Mouse (Mus musculus): ENCODE data around the gene Elfn1.

Gene Elfn1

GRCm38 (mm10) chr5:139912121-139912771, 4.5 kb downstream of the Elfn1 start:
- peak; percentile 37 to 59 for DNase-seq

- no peak for DNase-seq
These were observed 13.9 kb downstream of the Elfn1 start for GRCm38 (mm10) chr5:139921666-139922065.

- DNase-seq, result no peak
These were observed 16.1 kb downstream of the Elfn1 start for GRCm38 (mm10) chr5:139923867-139924266.

- DNase-seq, result peak; percentile 64 to 83
These were observed 22.4 kb downstream of the Elfn1 start for GRCm38 (mm10) chr5:139930102-139930501.

GRCm38 (mm10) chr5:139930927-139931351, 23.2 kb downstream of the Elfn1 start:
- DNase-seq, result peak; percentile 58 to 78

GRCm38 (mm10) chr5:139931947-139932540, 24.3 kb downstream of the Elfn1 start:
- DNase-seq, result no peak

GRCm38 (mm10) chr5:139932595-139933271, 25.0 kb downstream of the Elfn1 start:
- peak; percentile 82 to 92 for DNase-seq

- DNase-seq, result peak; percentile 67 to 76
These were observed 25.7 kb downstream of the Elfn1 start for GRCm38 (mm10) chr5:139933476-139933875.

- DNase-seq, result peak; percentile 55 to 66
These were observed 28.7 kb downstream of the Elfn1 start for GRCm38 (mm10) chr5:139936431-139936830.

GRCm38 (mm10) chr5:139944697-139945096, 37.0 kb downstream of the Elfn1 start:
- DNase-seq, result no peak

GRCm38 (mm10) chr5:139945715-139946364, 38.1 kb downstream of the Elfn1 start:
- peak; percentile 65 to 86 for DNase-seq

- DNase-seq, result peak in 1 of 2 experiments; percentile 27
These were observed 39.7 kb downstream of the Elfn1 start for GRCm38 (mm10) chr5:139947446-139947845.

- DNase-seq, result no peak
These were observed 40.8 kb downstream of the Elfn1 start for GRCm38 (mm10) chr5:139948552-139948951.

- DNase-seq, result no peak
These were observed 41.6 kb downstream of the Elfn1 start for GRCm38 (mm10) chr5:139949363-139949762.

- DNase-seq, result no peak
These were observed 42.3 kb downstream of the Elfn1 start for GRCm38 (mm10) chr5:139949975-139950578.

- DNase-seq, result peak; percentile 56 to 62
These were observed 49.1 kb downstream of the Elfn1 start for GRCm38 (mm10) chr5:139956859-139957258.

GRCm38 (mm10) chr5:139959741-139960140, 52.0 kb downstream of the Elfn1 start:
- DNase-seq, result no peak

GRCm38 (mm10) chr5:139964391-139964790, 56.6 kb downstream of the Elfn1 start:
- DNase-seq, result no peak

GRCm38 (mm10) chr5:139965596-139965995, 57.9 kb downstream of the Elfn1 start:
- peak in 1 of 2 experiments; percentile 26 for DNase-seq

GRCm38 (mm10) chr5:139969151-139969948, 61.6 kb downstream of the Elfn1 start:
- DNase-seq, result peak in 1 of 2 experiments; percentile 21

GRCm38 (mm10) chr5:139970186-139970631, 62.5 kb downstream of the Elfn1 start:
- DNase-seq, result peak; percentile 55 to 76

- DNase-seq, result no peak
These were observed 68.8 kb downstream of the Elfn1 start for GRCm38 (mm10) chr5:139976584-139976983.

Measured in kidney, postnatal 25 days (tissue).